Mouse (Mus musculus) C2C12 (cell line): ENCODE results near the gene Paqr5.

Source experiments
- CEBPB ChIP-seq: IDR thresholded peaks from one replicate; pipeline ENCODE4 v1.6.1; 2011; ENCODE audit warnings: low read depth, mild to moderate bottlenecking, control low read depth, moderate library complexity
- CTCF ChIP-seq: IDR thresholded peaks from one replicate; pipeline ENCODE4 v1.5.1; 2011; ENCODE audit not compliant: control insufficient read depth, insufficient read depth, insufficient read length
- MYOD1 ChIP-seq: IDR thresholded peaks from one replicate; pipeline ENCODE4 v1.6.1; 2011; ENCODE audit warnings: low read depth; ENCODE audit not compliant: control insufficient read depth, insufficient read length
- MYOG ChIP-seq: IDR thresholded peaks from one replicate; pipeline ENCODE4 v1.6.1; 2011; ENCODE audit not compliant: control insufficient read depth, insufficient read length; ENCODE audit errors: extremely low read depth
- USF1 ChIP-seq: IDR thresholded peaks from one replicate; pipeline ENCODE4 v1.6.1; 2011; ENCODE audit warnings: low read depth, mild to moderate bottlenecking, control low read depth, moderate library complexity

DNA sequence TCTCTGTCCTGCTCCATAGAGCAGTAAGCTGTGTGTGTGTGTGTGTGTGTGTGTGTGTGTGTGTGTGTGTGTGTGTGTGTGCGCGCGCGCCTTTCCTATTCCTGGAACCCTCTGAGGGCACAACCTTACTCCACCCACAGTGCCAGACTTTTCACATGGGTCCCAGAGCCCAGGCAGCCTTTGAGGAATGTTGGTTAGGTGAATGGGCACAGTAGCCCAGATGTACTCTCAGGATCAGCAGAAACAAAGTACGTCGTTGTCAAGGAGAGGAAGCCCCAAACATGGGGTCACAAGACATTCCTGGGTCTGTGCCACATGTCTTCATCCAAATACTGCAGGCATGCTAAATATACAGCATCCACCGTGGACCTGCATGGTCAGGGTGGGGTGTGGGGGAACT is 60.7 kb downstream of the Paqr5 start:
- TF ChIP-seq USF1 (no peak), CTCF (no peak), MYOG (no peak), MYOD1 (no peak), CEBPB (no peak)
